Mouse (Mus musculus) forebrain, embryonic 16.5 days (tissue): ENCODE results near the gene Trak1. TPM values are rescaled to one million over a fixed set of nuclear protein-coding genes. Genes with fewer than 3 reads are reported as not detected.

Source experiments
- ATAC-seq: fragments of 200-750 bp; cut with Nextera tagmentation; 2 replicates; pipeline ENCODE4 v1.8.0; 2017; ENCODE audit warnings: mild to moderate bottlenecking, moderate library complexity
- H3K27ac ChIP-seq: fragments of 300-500 bp; sonication (generic); 2 replicates; pipeline ENCODE4 v1.5.1; 2014; ENCODE audit warnings: low read length, control low read depth
- H3K27me3 ChIP-seq: fragments of 300-500 bp; sonication (generic); replicated peaks from 2 replicates; pipeline ENCODE4 v1.6.1; 2014; ENCODE audit warnings: low read length; ENCODE audit not compliant: control insufficient read depth, insufficient read depth
- H3K36me3 ChIP-seq: fragments of 300-500 bp; sonication (generic); 2 replicates; pipeline ENCODE4 v1.6.1; 2014; ENCODE audit not compliant: control insufficient read depth, insufficient read depth
- H3K4me1 ChIP-seq: fragments of 300-500 bp; sonication (generic); replicated peaks from 2 replicates; pipeline ENCODE4 v1.6.1; 2014; ENCODE audit warnings: low read length; ENCODE audit not compliant: control insufficient read depth, insufficient read depth
- H3K4me2 ChIP-seq: fragments of 300-500 bp; sonication (generic); 2 replicates; pipeline ENCODE4 v1.6.1; 2014; ENCODE audit warnings: mild to moderate bottlenecking, low read length, control low read depth
- H3K4me3 ChIP-seq: fragments of 300-500 bp; sonication (generic); replicated peaks from 2 replicates; pipeline ENCODE4 v1.5.1; 2014; ENCODE audit warnings: mild to moderate bottlenecking, low read length, control low read depth
- H3K9ac ChIP-seq: fragments of 300-500 bp; sonication (generic); replicated peaks from 2 replicates; pipeline ENCODE4 v1.6.1; 2014; ENCODE audit warnings: low read depth, low read length, control low read depth
- H3K9me3 ChIP-seq: fragments of 300-500 bp; sonication (generic); 2 replicates; pipeline ENCODE4 v1.6.1; 2016; ENCODE audit warnings: low read length; ENCODE audit not compliant: control insufficient read depth
- WGBS: fragments of 180-500 bp; shearing (Covaris S2); extraction: QIAGEN DNeasy Blood & Tissue Kit; methylation state at CpG from one replicate; pipeline ENCODE4 v1.1.7; 2014; 5-methylcytosine and 5-hydroxymethylcytosine counted together
- polyA plus RNA-seq: library from polyadenylated mRNA; unstranded; fragments of >200 nt; fragmentation: Nextera tagmentation; extraction: Ambion mirVana; gene quantifications from 2 replicates; pipeline ENCODE4 v1.2.1, GENCODE M21; 2015

The Trak1 gene
- polyA plus RNA-seq, 1 experiment from 2014 or later, result 85.1 TPM

- H3K4me3 ChIP-seq, result no peak overlapping the region
- H3K27ac ChIP-seq, result no peak overlapping the region
- WGBS, result 70% methylated on average over 9 of the region's 9 CpGs
- H3K9me3 ChIP-seq, result no peaks in the 10 kb centered on the region
- no peak overlapping the region for H3K4me2 ChIP-seq
- ATAC-seq, result no peak
- no peaks in the 10 kb centered on the region for H3K27me3 ChIP-seq
- peaks cover 44% of the 10 kb centered on the region for H3K4me1 ChIP-seq
- H3K9ac ChIP-seq, result no peak overlapping the region
- no peaks in the 10 kb centered on the region for H3K36me3 ChIP-seq
These were observed 90.4 kb downstream of the Trak1 start for GRCm38 (mm10) chr9:121387539-121388272.

- no peaks in the 10 kb centered on the region for H3K27me3 ChIP-seq
- no peak overlapping the region for H3K4me2 ChIP-seq
- no peak overlapping the region for H3K27ac ChIP-seq
- H3K4me3 ChIP-seq, result no peak overlapping the region
- 66% methylated on average over 13 of the region's 13 CpGs for WGBS
- 0 out of 2 replicates have a peak overlapping the region, but pooled peaks have one; percentile 23 for H3K9ac ChIP-seq
- ATAC-seq, result no peak
- H3K36me3 ChIP-seq, result no peaks in the 10 kb centered on the region
- no peaks in the 10 kb centered on the region for H3K9me3 ChIP-seq
- peaks cover 38% of the 10 kb centered on the region for H3K4me1 ChIP-seq
These were observed 91.1 kb downstream of the Trak1 start for GRCm38 (mm10) chr9:121388273-121388931.

- Histone ChIP-seq H3K36me3 (no peaks in the 10 kb centered on the region), H3K9me3 (no peaks in the 10 kb centered on the region), H3K4me2 (no peak overlapping the region), H3K27me3 (no peaks in the 10 kb centered on the region), H3K4me1 (peaks cover 31% of the 10 kb centered on the region), H3K4me3 (no peak overlapping the region), H3K27ac (no peak overlapping the region), H3K9ac (no peak overlapping the region)
- no peak for ATAC-seq
- WGBS, result 90% methylated on average over 10 of the region's 10 CpGs
These were observed 92.0 kb downstream of the Trak1 start for GRCm38 (mm10) chr9:121389258-121389657.

- no peak overlapping the region for H3K4me3 ChIP-seq
- no peaks in the 10 kb centered on the region for H3K36me3 ChIP-seq
- no peak overlapping the region for H3K4me2 ChIP-seq
- 66% methylated on average over 13 of the region's 13 CpGs for WGBS
- H3K27ac ChIP-seq, result peak overlapping the region; percentile 8; the same call in 1 of the 2 replicates
- H3K4me1 ChIP-seq, result peaks cover 19% of the 10 kb centered on the region
- no peaks in the 10 kb centered on the region for H3K9me3 ChIP-seq
- no peak; the same call in 1 of the 2 replicates for ATAC-seq
- no peaks in the 10 kb centered on the region for H3K27me3 ChIP-seq
- H3K9ac ChIP-seq, result no peak overlapping the region
These were observed 94.6 kb downstream of the Trak1 start for GRCm38 (mm10) chr9:121391898-121392297.

- Histone ChIP-seq H3K4me1 (peaks cover 22% of the 10 kb centered on the region), H3K9me3 (no peaks in the 10 kb centered on the region), H3K4me3 (no peak overlapping the region), H3K9ac (no peak overlapping the region), H3K27me3 (no peaks in the 10 kb centered on the region), H3K27ac (no peak overlapping the region; the same call in 1 of the 2 replicates), H3K4me2 (no peak overlapping the region), H3K36me3 (no peaks in the 10 kb centered on the region)
- 35% methylated on average over 5 of the region's 5 CpGs for WGBS
- peak; percentile 38 for ATAC-seq
These were observed 95.1 kb downstream of the Trak1 start for GRCm38 (mm10) chr9:121392427-121392826.

- H3K9me3 ChIP-seq, result no peaks in the 10 kb centered on the region
- peaks cover 24% of the 10 kb centered on the region for H3K4me1 ChIP-seq
- H3K4me2 ChIP-seq, result no peak overlapping the region
- H3K27me3 ChIP-seq, result no peaks in the 10 kb centered on the region
- no peaks in the 10 kb centered on the region for H3K36me3 ChIP-seq
- H3K4me3 ChIP-seq, result no peak overlapping the region
- WGBS, result 95% methylated on average over 4 of the region's 4 CpGs
- no peak overlapping the region for H3K27ac ChIP-seq
- ATAC-seq, result no peak
- H3K9ac ChIP-seq, result no peak overlapping the region
These were observed 95.8 kb downstream of the Trak1 start for GRCm38 (mm10) chr9:121393104-121393503.

- H3K9me3 ChIP-seq, result no peaks in the 10 kb centered on the region
- H3K4me3 ChIP-seq, result no peak overlapping the region
- no peaks in the 10 kb centered on the region for H3K27me3 ChIP-seq
- no peak overlapping the region for H3K4me2 ChIP-seq
- no peak overlapping the region for H3K27ac ChIP-seq
- no peaks in the 10 kb centered on the region for H3K36me3 ChIP-seq
- WGBS, result 62% methylated on average over 2 of the region's 2 CpGs
- H3K4me1 ChIP-seq, result peaks cover 33% of the 10 kb centered on the region
- ATAC-seq, result no peak
- H3K9ac ChIP-seq, result no peak overlapping the region
These were observed 97.6 kb downstream of the Trak1 start for GRCm38 (mm10) chr9:121394882-121395281.

- no peak for ATAC-seq
- no peak overlapping the region for H3K27ac ChIP-seq
- no peaks in the 10 kb centered on the region for H3K9me3 ChIP-seq
- no peaks in the 10 kb centered on the region for H3K27me3 ChIP-seq
- H3K4me1 ChIP-seq, result peaks cover 40% of the 10 kb centered on the region
- no peak overlapping the region for H3K4me2 ChIP-seq
- no peaks in the 10 kb centered on the region for H3K36me3 ChIP-seq
- WGBS, result 93% methylated on average over 5 of the region's 5 CpGs
- H3K4me3 ChIP-seq, result no peak overlapping the region
- H3K9ac ChIP-seq, result no peak overlapping the region
These were observed 98.5 kb downstream of the Trak1 start for GRCm38 (mm10) chr9:121395812-121396211.

- Histone ChIP-seq H3K4me1 (peaks cover 55% of the 10 kb centered on the region), H3K4me2 (peak overlapping the region; percentile 52), H3K27me3 (no peaks in the 10 kb centered on the region), H3K27ac (peak overlapping the region; percentile 99), H3K9ac (peak overlapping the region; percentile 33; the same call in 1 of the 2 replicates), H3K9me3 (no peaks in the 10 kb centered on the region), H3K36me3 (no peaks in the 10 kb centered on the region), H3K4me3 (0 out of 2 replicates have a peak overlapping the region, but pooled peaks have one; percentile 7)
- 42% methylated on average over 17 of the region's 17 CpGs for WGBS
- peak; percentile 62 for ATAC-seq
These were observed 100.9 kb downstream of the Trak1 start for GRCm38 (mm10) chr9:121398100-121398760.
